Mouse (Mus musculus): ENCODE results near the gene 1700123O20Rik. TPM values are rescaled to one million over a fixed set of nuclear protein-coding genes. Genes with fewer than 3 reads are reported as not detected.

1700123O20Rik gene
- 83.7 and 84.8 TPM in 2 replicates for polyA plus RNA-seq (2015; fragmentation: Nextera tagmentation; extraction: Ambion mirVana)

- peaks cover 4% of the 10 kb centered on the region; the same call in 1 of the 2 replicates for H3K36me3 ChIP-seq
- peak within 1 kb of the TSS; percentile 97 for H3K27ac ChIP-seq
- WGBS, result under 1% methylated on average over 39 of the region's 41 CpGs
- H3K27me3 ChIP-seq (replicated peaks), result no peaks in the 10 kb centered on the region
- H3K9ac ChIP-seq, result peak within 1 kb of the TSS; percentile 96
- peak within 1 kb of the TSS; percentile 72 for H3K4me2 ChIP-seq (replicated peaks)
- no peaks in the 10 kb centered on the region for H3K9me3 ChIP-seq
- peaks cover 9% of the 10 kb centered on the region; the same call in 1 of the 2 replicates for H3K4me1 ChIP-seq (replicated peaks)
- peak within 1 kb of the TSS; percentile 82 for H3K4me3 ChIP-seq (replicated peaks)
- peak; percentile 79 for ATAC-seq
These were observed at the start of gene 1700123O20Rik for GRCm38 (mm10) chr14:54686063-54686521. Gene 1700123O20Rik, plus strand, starts transcription at chr14:54686216.

DNA sequence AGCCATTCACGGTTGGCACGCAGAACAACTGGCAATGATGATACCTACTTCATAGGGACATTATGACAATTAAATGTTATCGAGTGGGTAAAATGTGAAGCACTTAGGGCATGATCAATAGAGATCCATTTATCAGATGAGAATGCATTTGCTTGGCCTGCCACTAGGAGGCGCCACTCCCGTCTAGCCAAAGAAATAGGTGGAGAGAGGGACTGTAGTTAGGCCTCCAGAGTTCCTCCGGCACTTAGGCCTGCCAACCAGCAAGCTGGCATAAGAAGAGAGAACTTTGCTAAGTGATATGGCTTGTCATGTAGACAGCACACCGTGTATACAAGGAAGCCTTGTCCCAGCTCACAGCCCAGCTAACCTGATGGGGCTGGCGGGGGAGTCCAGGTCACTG lies 49.1 kb upstream of the 1700123O20Rik start:
- ATAC-seq, result no peak
- Histone ChIP-seq H3K27me3 (replicated peaks) (no peaks in the 10 kb centered on the region), H3K9ac (no peak overlapping the region), H3K9me3 (no peaks in the 10 kb centered on the region), H3K27ac (no peak overlapping the region), H3K36me3 (peaks cover 10% of the 10 kb centered on the region), H3K4me1 (replicated peaks) (peaks cover 16% of the 10 kb centered on the region), H3K4me2 (replicated peaks) (no peak overlapping the region), H3K4me3 (replicated peaks) (no peak overlapping the region)
- 56% methylated on average over 8 of the region's 8 CpGs for WGBS

GRCm38 (mm10) chr14:54638210-54638609 lies 47.8 kb upstream of the 1700123O20Rik start:
- no peak for ATAC-seq
- Histone ChIP-seq H3K4me2 (replicated peaks) (no peak overlapping the region), H3K36me3 (peaks cover 18% of the 10 kb centered on the region), H3K4me3 (replicated peaks) (no peak overlapping the region), H3K27me3 (replicated peaks) (no peaks in the 10 kb centered on the region), H3K27ac (no peak overlapping the region), H3K4me1 (replicated peaks) (peaks cover 16% of the 10 kb centered on the region), H3K9ac (no peak overlapping the region), H3K9me3 (no peaks in the 10 kb centered on the region)
- 67% methylated on average over 5 of the region's 5 CpGs for WGBS

GRCm38 (mm10) chr14:54640121-54640520 lies 45.9 kb upstream of the 1700123O20Rik start:
- Histone ChIP-seq H3K27ac (no peak overlapping the region; the same call in 1 of the 2 replicates), H3K9me3 (no peaks in the 10 kb centered on the region), H3K27me3 (replicated peaks) (no peaks in the 10 kb centered on the region), H3K4me3 (replicated peaks) (peak overlapping the region; percentile 74), H3K4me1 (replicated peaks) (peaks cover 16% of the 10 kb centered on the region), H3K36me3 (peaks cover 34% of the 10 kb centered on the region), H3K9ac (0 out of 2 replicates have a peak overlapping the region, but pooled peaks have one; percentile 28), H3K4me2 (replicated peaks) (peak overlapping the region; percentile 89)
- WGBS, result 20% methylated on average over 4 of the region's 4 CpGs
- ATAC-seq, result no peak

DNA sequence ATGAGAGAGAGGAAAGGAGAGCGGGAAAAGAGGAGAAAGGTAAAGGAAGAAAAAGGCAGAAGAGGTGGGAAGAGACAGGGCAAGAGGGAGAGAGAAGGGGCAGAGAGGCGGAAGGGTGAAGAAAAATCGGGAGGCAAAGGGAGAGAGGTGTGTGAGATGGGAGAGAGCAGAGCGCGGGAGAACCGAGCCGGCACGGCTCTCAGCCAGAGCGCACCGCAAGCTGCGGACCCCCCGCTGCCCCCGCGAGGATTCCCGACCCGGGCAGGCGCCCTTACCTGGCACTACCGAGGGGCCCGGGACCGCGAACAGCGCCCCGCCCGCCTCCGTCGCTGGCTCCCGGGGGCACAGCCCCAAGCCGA lies 45.1 kb upstream of the 1700123O20Rik start, which contains the start of gene Gm17606:
TSS of gene Gm17606 (plus strand) at position 7 of the 359 bp plus-strand sequence.
- H3K4me1 ChIP-seq (replicated peaks), result peaks cover 16% of the 10 kb centered on the region
- H3K9ac ChIP-seq, result peak within 1 kb of the TSS; percentile 83
- H3K27ac ChIP-seq, result peak within 1 kb of the TSS; percentile 67
- WGBS, result under 1% methylated on average over 28 of the region's 28 CpGs
- no peaks in the 10 kb centered on the region for H3K9me3 ChIP-seq
- no peaks in the 10 kb centered on the region for H3K27me3 ChIP-seq (replicated peaks)
- peak within 1 kb of the TSS; percentile 74 for H3K4me3 ChIP-seq (replicated peaks)
- peak; percentile 42 for ATAC-seq
- peak within 1 kb of the TSS; percentile 89 for H3K4me2 ChIP-seq (replicated peaks)
- H3K36me3 ChIP-seq, result peaks cover 38% of the 10 kb centered on the region

DNA sequence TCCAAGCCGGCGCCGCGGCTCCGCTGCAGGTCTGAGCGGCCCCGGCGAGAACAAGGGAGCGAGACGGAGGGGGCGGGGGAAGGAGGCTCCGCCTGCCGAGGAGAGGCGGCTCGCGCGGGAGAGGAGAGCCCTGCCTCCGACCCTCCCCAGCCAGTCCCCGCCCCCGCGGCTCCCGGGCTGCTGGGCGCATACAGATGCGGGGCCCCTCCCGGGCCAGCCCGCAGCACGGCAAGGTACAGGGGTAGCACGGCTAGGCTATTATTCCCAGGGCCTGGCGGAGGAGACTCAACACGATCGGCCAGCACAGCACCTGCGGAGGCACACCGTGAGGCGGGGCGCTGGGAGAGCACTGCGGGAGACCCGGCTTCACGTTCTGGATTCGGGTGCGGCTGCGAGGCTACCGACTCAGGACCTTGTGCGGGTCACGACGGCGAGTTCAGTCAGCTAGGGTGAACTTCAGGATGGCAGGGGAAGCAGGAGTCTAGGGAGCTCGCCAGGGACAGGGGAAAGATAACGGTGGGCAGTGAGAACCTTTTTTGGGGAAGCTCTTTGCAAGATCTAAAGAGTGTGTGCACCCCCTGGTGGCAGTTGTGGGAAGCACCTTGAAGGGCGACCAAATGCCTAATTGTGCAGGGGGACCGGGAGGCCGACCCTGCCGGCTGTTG lies 44.6 kb upstream of the 1700123O20Rik start, which contains the start of gene Cdh24:
TSS of gene Cdh24 (minus strand) at position 60 of the 665 bp plus-strand sequence.
- no peaks in the 10 kb centered on the region for H3K27me3 ChIP-seq (replicated peaks)
- H3K4me3 ChIP-seq (replicated peaks), result peak within 1 kb of the TSS; percentile 74
- H3K4me1 ChIP-seq (replicated peaks), result peaks cover 16% of the 10 kb centered on the region
- 0% methylated on average over 51 of the region's 52 CpGs for WGBS
- peak; percentile 97 for ATAC-seq
- H3K36me3 ChIP-seq, result peaks cover 40% of the 10 kb centered on the region
- peak within 1 kb of the TSS; percentile 89 for H3K4me2 ChIP-seq (replicated peaks)
- H3K27ac ChIP-seq, result peak within 1 kb of the TSS; percentile 67
- peak within 1 kb of the TSS; percentile 83 for H3K9ac ChIP-seq
- H3K9me3 ChIP-seq, result no peaks in the 10 kb centered on the region

GRCm38 (mm10) chr14:54642224-54642944 lies 43.6 kb upstream of the 1700123O20Rik start:
- H3K36me3 ChIP-seq, result peaks cover 50% of the 10 kb centered on the region
- H3K9ac ChIP-seq, result no peak overlapping the region
- H3K4me3 ChIP-seq (replicated peaks), result no peak overlapping the region
- no peak overlapping the region for H3K27ac ChIP-seq
- no peaks in the 10 kb centered on the region for H3K9me3 ChIP-seq
- H3K27me3 ChIP-seq (replicated peaks), result no peaks in the 10 kb centered on the region
- WGBS, result 83% methylated on average over 25 of the region's 25 CpGs
- ATAC-seq, result no peak
- no peak overlapping the region for H3K4me2 ChIP-seq (replicated peaks)
- peaks cover 16% of the 10 kb centered on the region for H3K4me1 ChIP-seq (replicated peaks)

DNA sequence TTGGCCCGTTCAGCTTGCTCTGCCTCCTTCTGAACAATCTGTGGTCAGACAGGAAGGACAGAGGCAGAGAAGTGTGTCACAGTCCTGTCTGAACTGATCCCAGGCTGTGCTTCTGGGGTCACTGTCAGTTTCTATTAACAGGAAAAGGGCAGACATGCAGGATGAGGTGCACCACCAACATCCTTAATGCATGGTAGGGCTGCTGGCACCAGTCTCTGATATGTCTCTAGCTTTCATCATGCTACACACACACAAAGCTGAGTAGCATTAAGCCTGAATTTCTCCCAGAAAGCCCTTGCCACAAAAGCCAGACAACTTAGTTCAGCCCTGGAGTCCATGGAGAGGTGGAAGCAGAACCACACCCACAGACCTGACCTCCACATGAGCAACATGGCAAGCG lies 43.0 kb upstream of the 1700123O20Rik start:
- Histone ChIP-seq H3K36me3 (peaks cover 52% of the 10 kb centered on the region), H3K4me3 (replicated peaks) (no peak overlapping the region), H3K9me3 (no peaks in the 10 kb centered on the region), H3K27me3 (replicated peaks) (no peaks in the 10 kb centered on the region), H3K4me1 (replicated peaks) (peaks cover 16% of the 10 kb centered on the region), H3K27ac (no peak overlapping the region), H3K4me2 (replicated peaks) (no peak overlapping the region), H3K9ac (no peak overlapping the region)
- WGBS, result 91% methylated on average over 2 of the region's 2 CpGs
- no peak for ATAC-seq

DNA sequence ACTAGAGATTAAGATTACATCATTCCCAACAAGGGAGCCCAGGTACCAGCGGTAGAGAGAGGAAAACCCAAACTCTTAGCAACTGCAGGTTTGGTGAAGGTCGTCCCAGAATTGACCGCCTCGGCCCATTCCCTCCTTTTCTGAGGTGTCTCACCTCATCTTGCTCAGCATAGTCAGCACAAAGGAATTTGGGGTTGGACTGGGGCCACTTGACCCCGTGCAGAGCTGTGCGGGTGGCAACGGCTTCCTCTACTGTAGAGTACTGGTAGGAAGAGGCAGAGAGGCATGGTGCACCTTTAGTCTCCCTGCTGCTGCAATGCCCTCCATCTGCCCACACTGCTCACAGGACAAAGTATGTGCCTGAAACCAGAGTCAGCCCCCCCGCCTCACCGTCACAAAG lies 41.7 kb upstream of the 1700123O20Rik start:
- Histone ChIP-seq H3K9me3 (no peaks in the 10 kb centered on the region), H3K4me1 (replicated peaks) (peaks cover 11% of the 10 kb centered on the region), H3K27ac (no peak overlapping the region), H3K4me3 (replicated peaks) (no peak overlapping the region), H3K36me3 (peaks cover 62% of the 10 kb centered on the region), H3K4me2 (replicated peaks) (no peak overlapping the region), H3K9ac (no peak overlapping the region), H3K27me3 (replicated peaks) (no peaks in the 10 kb centered on the region)
- 87% methylated on average over 9 of the region's 9 CpGs for WGBS
- ATAC-seq, result no peak

GRCm38 (mm10) chr14:54646455-54646854 lies 39.6 kb upstream of the 1700123O20Rik start:
- Histone ChIP-seq H3K4me3 (replicated peaks) (no peak overlapping the region), H3K36me3 (peaks cover 79% of the 10 kb centered on the region), H3K27me3 (replicated peaks) (no peaks in the 10 kb centered on the region), H3K27ac (no peak overlapping the region), H3K4me1 (replicated peaks) (peaks cover 8% of the 10 kb centered on the region; the same call in 1 of the 2 replicates), H3K9me3 (no peaks in the 10 kb centered on the region), H3K4me2 (replicated peaks) (no peak overlapping the region), H3K9ac (no peak overlapping the region)
- 91% methylated on average over 17 of the region's 17 CpGs for WGBS
- ATAC-seq, result no peak

- H3K4me2 ChIP-seq (replicated peaks), result no peak overlapping the region
- no peak overlapping the region for H3K27ac ChIP-seq
- 89% methylated on average over 8 of the region's 8 CpGs for WGBS
- H3K4me3 ChIP-seq (replicated peaks), result no peak overlapping the region
- H3K9ac ChIP-seq, result no peak overlapping the region
- no peaks in the 10 kb centered on the region for H3K9me3 ChIP-seq
- H3K4me1 ChIP-seq (replicated peaks), result peaks cover 10% of the 10 kb centered on the region
- ATAC-seq, result no peak
- no peaks in the 10 kb centered on the region for H3K27me3 ChIP-seq (replicated peaks)
- peaks cover 82% of the 10 kb centered on the region for H3K36me3 ChIP-seq
These were observed 38.9 kb upstream of the 1700123O20Rik start for GRCm38 (mm10) chr14:54646898-54647636.

DNA sequence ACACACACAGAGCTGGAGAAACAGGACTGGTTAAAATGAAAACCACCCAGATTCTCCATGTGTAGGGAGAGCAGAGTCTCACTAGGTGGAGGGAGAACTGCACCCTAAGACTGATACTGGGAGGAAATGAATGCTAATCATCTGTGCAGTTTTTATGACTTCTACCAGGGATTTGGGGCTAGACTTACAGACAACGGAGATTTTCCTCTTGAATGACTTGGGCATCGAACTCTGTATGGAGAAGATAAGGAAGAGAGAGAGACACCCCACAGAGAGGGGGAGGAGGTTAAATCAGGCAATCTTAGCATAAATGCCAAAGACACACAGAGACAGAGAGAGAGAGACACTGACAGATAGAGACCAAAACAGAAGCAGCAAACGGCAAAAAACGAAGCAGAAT lies 38.1 kb upstream of the 1700123O20Rik start:
- H3K9ac ChIP-seq, result no peak overlapping the region
- 78% methylated on average over 4 of the region's 4 CpGs for WGBS
- H3K4me1 ChIP-seq (replicated peaks), result peaks cover 16% of the 10 kb centered on the region
- H3K27me3 ChIP-seq (replicated peaks), result no peaks in the 10 kb centered on the region
- H3K27ac ChIP-seq, result no peak overlapping the region
- H3K36me3 ChIP-seq, result peaks cover 75% of the 10 kb centered on the region
- no peaks in the 10 kb centered on the region for H3K9me3 ChIP-seq
- ATAC-seq, result no peak
- no peak overlapping the region for H3K4me3 ChIP-seq (replicated peaks)
- no peak overlapping the region for H3K4me2 ChIP-seq (replicated peaks)

Measured in intestine, embryonic 15.5 days (tissue).